Mouse (Mus musculus) neural tube, embryonic 13.5 days (tissue): ENCODE measurements around the gene Ehd2. TPM values are rescaled to one million over a fixed set of nuclear protein-coding genes. Genes with fewer than 3 reads are reported as not detected.
A peak's percentile ranks its signal among the peaks of the same experiment; 100 is the strongest.

ENCODE experiments used
- ATAC-seq: fragments of 200-750 bp; cut with Nextera tagmentation; 2 replicates; pipeline ENCODE4 v1.8.0; 2017; ENCODE audit warnings: low read depth, mild to moderate bottlenecking, moderate TSS enrichment, moderate library complexity
- H3K27ac ChIP-seq: fragments of 300-500 bp; sonication (generic); replicated peaks from 2 replicates; pipeline ENCODE4 v1.5.1; 2015; ENCODE audit warnings: moderate library complexity, mild to moderate bottlenecking, inconsistent platforms
- H3K27me3 ChIP-seq: fragments of 300-500 bp; sonication (generic); 2 replicates; pipeline ENCODE4 v1.6.1; 2015; ENCODE audit warnings: mild to moderate bottlenecking, inconsistent platforms
- H3K36me3 ChIP-seq: fragments of 300-500 bp; sonication (generic); 2 replicates; pipeline ENCODE4 v1.6.1; 2015; ENCODE audit warnings: mild to moderate bottlenecking, inconsistent platforms
- H3K4me1 ChIP-seq: fragments of 300-500 bp; sonication (generic); replicated peaks from 2 replicates; pipeline ENCODE4 v1.6.1; 2015; ENCODE audit warnings: inconsistent platforms
- H3K4me2 ChIP-seq: fragments of 300-500 bp; sonication (generic); 2 replicates; pipeline ENCODE4 v1.6.1; 2015; ENCODE audit warnings: inconsistent platforms, mild to moderate bottlenecking, moderate library complexity
- H3K4me3 ChIP-seq: fragments of 300-500 bp; sonication (generic); 2 replicates; pipeline ENCODE4 v1.5.1; 2015; ENCODE audit warnings: mild to moderate bottlenecking, inconsistent platforms
- H3K9ac ChIP-seq: fragments of 300-500 bp; sonication (generic); 2 replicates; pipeline ENCODE4 v1.6.1; 2015; ENCODE audit warnings: moderate library complexity, mild to moderate bottlenecking, inconsistent platforms
- H3K9me3 ChIP-seq: fragments of 300-500 bp; sonication (generic); 2 replicates; pipeline ENCODE4 v1.6.1; 2016; ENCODE audit warnings: inconsistent platforms
- WGBS: fragments of 180-500 bp; shearing (Covaris S2); methylation state at CpG from one replicate; pipeline ENCODE4 v1.1.7; 2015; 5-methylcytosine and 5-hydroxymethylcytosine counted together
- polyA plus RNA-seq: library from polyadenylated mRNA; unstranded; fragments of >200 nt; fragmentation: Nextera tagmentation; extraction: Ambion mirVana; gene quantifications from 2 replicates; pipeline ENCODE4 v1.2.1, GENCODE M21; 2015

Gene Ehd2
- polyA plus RNA-seq, 1 experiment from 2014 or later: 9.3 TPM

- H3K4me2 ChIP-seq: no peak overlapping the region
- H3K27me3 ChIP-seq: no peaks in the 10 kb centered on the region
- no peak overlapping the region for H3K27ac ChIP-seq
- peaks cover 73% of the 10 kb centered on the region for H3K36me3 ChIP-seq
- H3K4me3 ChIP-seq: no peak overlapping the region
- no peaks in the 10 kb centered on the region for H3K4me1 ChIP-seq
- 54% methylated on average over 25 of the region's 25 CpGs for WGBS
- no peak overlapping the region for H3K9ac ChIP-seq
- ATAC-seq: no peak
- no peaks in the 10 kb centered on the region for H3K9me3 ChIP-seq
These were observed 4.9 kb upstream of the Ehd2 start for GRCm38 (mm10) chr7:15972247-15972646.

GRCm38 (mm10) chr7:15969674-15970073 lies 2.3 kb upstream of the Ehd2 start:
- no peak for ATAC-seq
- Histone ChIP-seq H3K4me1 (no peaks in the 10 kb centered on the region), H3K4me2 (no peak overlapping the region), H3K9me3 (no peaks in the 10 kb centered on the region), H3K9ac (no peak overlapping the region), H3K27me3 (no peaks in the 10 kb centered on the region), H3K27ac (no peak overlapping the region), H3K4me3 (no peak overlapping the region), H3K36me3 (peaks cover 50% of the 10 kb centered on the region)
- WGBS: 91% methylated on average over 3 of the region's 3 CpGs

- ATAC-seq: no peak
- no peak overlapping the region for H3K27ac ChIP-seq
- H3K9me3 ChIP-seq: no peaks in the 10 kb centered on the region
- 87% methylated on average over 8 of the region's 8 CpGs for WGBS
- no peak overlapping the region for H3K4me3 ChIP-seq
- peaks cover 37% of the 10 kb centered on the region for H3K36me3 ChIP-seq
- H3K27me3 ChIP-seq: no peaks in the 10 kb centered on the region
- no peak overlapping the region for H3K4me2 ChIP-seq
- 0 out of 2 replicates have a peak, but pooled peaks cover under 1% of the 10 kb centered on the region for H3K4me1 ChIP-seq
- H3K9ac ChIP-seq: no peak overlapping the region
These were observed 955 bp upstream of the Ehd2 start for GRCm38 (mm10) chr7:15968322-15968721.

DNA sequence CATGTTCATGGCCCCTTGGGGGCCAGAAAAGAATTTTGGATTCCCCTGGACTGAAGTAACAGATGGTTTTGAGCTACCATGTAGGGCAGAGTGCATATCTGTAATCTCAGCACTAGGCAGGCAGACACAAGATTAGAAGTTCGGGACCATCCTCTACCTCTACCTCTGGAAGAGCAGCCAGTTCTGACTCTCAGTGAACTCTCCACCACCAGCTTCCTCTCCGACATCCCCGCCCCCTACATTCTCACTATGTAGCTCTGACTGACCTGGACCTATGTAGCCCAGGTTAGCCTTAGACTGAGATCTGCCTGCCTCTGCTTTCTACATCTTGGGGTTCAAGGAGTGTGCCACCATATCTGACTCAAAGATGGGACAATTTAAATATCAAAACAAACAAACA lies 878 bp downstream of the Ehd2 start:
- peaks cover 19% of the 10 kb centered on the region for H3K4me1 ChIP-seq
- 76% methylated on average over 3 of the region's 3 CpGs for WGBS
- H3K36me3 ChIP-seq: peaks cover 19% of the 10 kb centered on the region
- no peak for ATAC-seq
- H3K9ac ChIP-seq: no peak overlapping the region
- no peaks in the 10 kb centered on the region for H3K9me3 ChIP-seq
- peak overlapping the region; percentile 50 for H3K4me2 ChIP-seq
- H3K27me3 ChIP-seq: no peaks in the 10 kb centered on the region
- H3K27ac ChIP-seq: no peak overlapping the region
- 0 out of 2 replicates have a peak overlapping the region, but pooled peaks have one; percentile 33 for H3K4me3 ChIP-seq

GRCm38 (mm10) chr7:15963798-15964652 lies 3.3 kb downstream of the Ehd2 start:
- H3K36me3 ChIP-seq: no peaks in the 10 kb centered on the region
- H3K4me3 ChIP-seq: no peak overlapping the region
- H3K9ac ChIP-seq: no peak overlapping the region
- no peak overlapping the region for H3K4me2 ChIP-seq
- H3K4me1 ChIP-seq: peaks cover 28% of the 10 kb centered on the region
- ATAC-seq: no peak
- 85% methylated on average over 32 of the region's 32 CpGs for whole genome bisulfite sequencing
- H3K9me3 ChIP-seq: no peaks in the 10 kb centered on the region
- no peak overlapping the region for H3K27ac ChIP-seq
- no peaks in the 10 kb centered on the region for H3K27me3 ChIP-seq

- Histone ChIP-seq H3K9me3 (no peaks in the 10 kb centered on the region), H3K27ac (peak overlapping the region; percentile 40; the same call in 1 of the 2 replicates), H3K4me1 (peaks cover 28% of the 10 kb centered on the region), H3K36me3 (peaks cover under 1% of the 10 kb centered on the region; the same call in 1 of the 2 replicates), H3K4me3 (no peak overlapping the region), H3K27me3 (no peaks in the 10 kb centered on the region), H3K9ac (0 out of 2 replicates have a peak overlapping the region, but pooled peaks have one; percentile 18), H3K4me2 (peak overlapping the region; percentile 6; the same call in 1 of the 2 replicates)
- 44% methylated on average over 12 of the region's 12 CpGs for WGBS
- ATAC-seq: peak; percentile 20
These were observed 4.8 kb downstream of the Ehd2 start for GRCm38 (mm10) chr7:15962311-15963288.

GRCm38 (mm10) chr7:15961798-15962197 lies 5.6 kb downstream of the Ehd2 start:
- WGBS: 88% methylated on average over 7 of the region's 7 CpGs

DNA sequence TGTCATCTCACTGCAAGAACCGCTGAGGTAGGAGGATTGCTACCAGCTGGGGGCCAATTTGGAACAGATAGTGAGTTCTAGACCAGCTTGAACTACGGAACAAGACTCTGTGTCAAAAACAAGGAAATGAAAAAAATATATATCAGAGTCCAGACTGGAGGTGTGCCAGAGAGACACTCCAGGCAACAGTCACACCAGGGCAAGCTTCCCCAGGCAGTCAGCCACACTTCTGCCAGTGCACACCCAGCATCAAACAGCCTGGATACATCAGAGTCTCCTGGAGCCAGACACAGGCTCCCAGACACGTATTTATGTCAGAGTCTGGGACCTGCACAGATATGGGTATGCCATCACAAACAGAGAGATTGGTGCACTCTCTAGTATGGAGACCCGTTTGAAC lies 6.1 kb downstream of the Ehd2 start:
- H3K4me1 ChIP-seq: peaks cover 28% of the 10 kb centered on the region
- peaks cover 5% of the 10 kb centered on the region; the same call in 1 of the 2 replicates for H3K36me3 ChIP-seq
- no peaks in the 10 kb centered on the region for H3K9me3 ChIP-seq
- H3K4me2 ChIP-seq: no peak overlapping the region
- no peak overlapping the region for H3K27ac ChIP-seq
- H3K27me3 ChIP-seq: no peaks in the 10 kb centered on the region
- WGBS: 64% methylated on average over 4 of the region's 4 CpGs
- no peak overlapping the region for H3K9ac ChIP-seq
- no peak overlapping the region for H3K4me3 ChIP-seq
- ATAC-seq: no peak

More at GRCm38 (mm10) chr7:15961798-15962197, 5.6 kb downstream of the Ehd2 start:
- Histone ChIP-seq H3K4me1 (peaks cover 28% of the 10 kb centered on the region), H3K4me2 (no peak overlapping the region), H3K4me3 (no peak overlapping the region), H3K9me3 (no peaks in the 10 kb centered on the region), H3K9ac (no peak overlapping the region), H3K27ac (no peak overlapping the region), H3K36me3 (peaks cover 5% of the 10 kb centered on the region; the same call in 1 of the 2 replicates), H3K27me3 (no peaks in the 10 kb centered on the region)
- ATAC-seq: no peak; the same call in 1 of the 2 replicates

GRCm38 (mm10) chr7:15960691-15961090 lies 6.7 kb downstream of the Ehd2 start:
- Histone ChIP-seq H3K27ac (no peak overlapping the region), H3K9ac (no peak overlapping the region), H3K36me3 (peaks cover 5% of the 10 kb centered on the region; the same call in 1 of the 2 replicates), H3K4me2 (no peak overlapping the region), H3K27me3 (no peaks in the 10 kb centered on the region), H3K4me1 (peaks cover 28% of the 10 kb centered on the region), H3K9me3 (no peaks in the 10 kb centered on the region), H3K4me3 (no peak overlapping the region)
- no peak for ATAC-seq
- 21% methylated on average over 4 of the region's 4 CpGs for WGBS

GRCm38 (mm10) chr7:15956143-15956542 lies 11.2 kb downstream of the Ehd2 start:
- WGBS: 78% methylated on average over 5 of the region's 5 CpGs
- Histone ChIP-seq H3K36me3 (peaks cover 5% of the 10 kb centered on the region; the same call in 1 of the 2 replicates), H3K9ac (no peak overlapping the region), H3K9me3 (peaks cover 5% of the 10 kb centered on the region; the same call in 1 of the 2 replicates), H3K4me2 (no peak overlapping the region), H3K4me3 (no peak overlapping the region), H3K27ac (no peak overlapping the region), H3K27me3 (no peaks in the 10 kb centered on the region), H3K4me1 (peaks cover 12% of the 10 kb centered on the region; the same call in 1 of the 2 replicates)
- ATAC-seq: no peak

- WGBS: 22% methylated on average over 7 of the region's 7 CpGs
- H3K27me3 ChIP-seq: no peaks in the 10 kb centered on the region
- ATAC-seq: no peak
- 0 out of 2 replicates have a peak overlapping the region, but pooled peaks have one; percentile 35 for H3K9ac ChIP-seq
- peak overlapping the region; percentile 37 for H3K4me2 ChIP-seq
- H3K9me3 ChIP-seq: peaks cover 5% of the 10 kb centered on the region; the same call in 1 of the 2 replicates
- no peak overlapping the region for H3K27ac ChIP-seq
- peaks cover 5% of the 10 kb centered on the region; the same call in 1 of the 2 replicates for H3K36me3 ChIP-seq
- H3K4me3 ChIP-seq: peak overlapping the region; percentile 11; the same call in 1 of the 2 replicates
- peaks cover 6% of the 10 kb centered on the region; the same call in 1 of the 2 replicates for H3K4me1 ChIP-seq
These were observed 11.9 kb downstream of the Ehd2 start for GRCm38 (mm10) chr7:15955509-15955908.
